Mouse (Mus musculus) intestine, embryonic 16.5 days (tissue): Measurements from ENCODE around the gene Sobp. TPM values are rescaled to one million over a fixed set of nuclear protein-coding genes. Genes with fewer than 3 reads are reported as not detected.

ENCODE experiments used
- ATAC-seq: fragments of 200-750 bp; cut with Nextera tagmentation; 2 replicates; pipeline ENCODE4 v1.8.0; 2017; ENCODE audit warnings: moderate TSS enrichment, moderate library complexity
- H3K27ac ChIP-seq: fragments of 300-500 bp; sonication (generic); 2 replicates; pipeline ENCODE4 v1.5.1; 2014; ENCODE audit warnings: mild to moderate bottlenecking, low read length
- H3K27me3 ChIP-seq: fragments of 300-500 bp; sonication (generic); replicated peaks from 2 replicates; pipeline ENCODE4 v1.6.1; 2014; ENCODE audit warnings: low read length, control low read depth, mixed read lengths; ENCODE audit not compliant: control insufficient read depth, insufficient read depth
- H3K36me3 ChIP-seq: fragments of 300-500 bp; sonication (generic); 2 replicates; pipeline ENCODE4 v1.6.1; 2014; ENCODE audit warnings: low read length, control low read depth; ENCODE audit not compliant: control insufficient read depth, insufficient read depth
- H3K4me1 ChIP-seq: fragments of 300-500 bp; sonication (generic); 2 replicates; pipeline ENCODE4 v1.6.1; 2014; ENCODE audit warnings: low read length, control low read depth, mixed read lengths; ENCODE audit not compliant: control insufficient read depth, insufficient read depth
- H3K4me2 ChIP-seq: fragments of 300-500 bp; sonication (generic); 2 replicates; pipeline ENCODE4 v1.6.1; 2014; ENCODE audit warnings: low read depth, low read length, control low read depth
- H3K4me3 ChIP-seq: fragments of 300-500 bp; sonication (generic); 2 replicates; pipeline ENCODE4 v1.5.1; 2014; ENCODE audit warnings: mild to moderate bottlenecking, low read length
- H3K9ac ChIP-seq: fragments of 300-500 bp; sonication (generic); 2 replicates; pipeline ENCODE4 v1.6.1; 2014; ENCODE audit warnings: low read depth, low read length
- H3K9me3 ChIP-seq: fragments of 300-500 bp; sonication (generic); 2 replicates; pipeline ENCODE4 v1.6.1; 2016; ENCODE audit warnings: low read length, control low read depth; ENCODE audit not compliant: control insufficient read depth
- WGBS: fragments of 180-500 bp; shearing (Covaris S2); extraction: QIAGEN DNeasy Blood & Tissue Kit; methylation state at CpG from one replicate; pipeline ENCODE4 v1.1.7; 2014; 5-methylcytosine and 5-hydroxymethylcytosine counted together
- polyA plus RNA-seq: library from polyadenylated mRNA; unstranded; fragments of >200 nt; fragmentation: Nextera tagmentation; extraction: Ambion mirVana; gene quantifications from 2 replicates; pipeline ENCODE4 v1.2.1, GENCODE M21; 2015

Sobp gene
- polyA plus RNA-seq, 1 experiment from 2014 or later: 0.46 TPM

GRCm38 (mm10) chr10:43100513-43100912, 73.8 kb downstream of the Sobp start:
- Histone ChIP-seq H3K9me3 (no peaks in the 10 kb centered on the region), H3K4me1 (no peaks in the 10 kb centered on the region), H3K4me3 (no peak overlapping the region), H3K36me3 (no peaks in the 10 kb centered on the region), H3K9ac (no peak overlapping the region), H3K27ac (no peak overlapping the region), H3K4me2 (no peak overlapping the region), H3K27me3 (no peaks in the 10 kb centered on the region)
- ATAC-seq: no peak
- 64% methylated on average over 5 of the region's 5 CpGs for WGBS

GRCm38 (mm10) chr10:43099229-43099628, 75.1 kb downstream of the Sobp start:
- 67% methylated on average over 6 of the region's 6 CpGs for WGBS
- H3K4me1 ChIP-seq: no peaks in the 10 kb centered on the region
- ATAC-seq: no peak
- no peak overlapping the region for H3K4me3 ChIP-seq
- H3K4me2 ChIP-seq: no peak overlapping the region
- no peaks in the 10 kb centered on the region for H3K27me3 ChIP-seq
- no peaks in the 10 kb centered on the region for H3K36me3 ChIP-seq
- H3K27ac ChIP-seq: no peak overlapping the region
- H3K9me3 ChIP-seq: no peaks in the 10 kb centered on the region
- no peak overlapping the region for H3K9ac ChIP-seq

GRCm38 (mm10) chr10:43097755-43098154, 76.6 kb downstream of the Sobp start:
- H3K9me3 ChIP-seq: no peaks in the 10 kb centered on the region
- no peak overlapping the region for H3K4me3 ChIP-seq
- no peak overlapping the region for H3K27ac ChIP-seq
- H3K4me1 ChIP-seq: no peaks in the 10 kb centered on the region
- ATAC-seq: no peak
- no peak overlapping the region for H3K9ac ChIP-seq
- H3K36me3 ChIP-seq: no peaks in the 10 kb centered on the region
- WGBS: 65% methylated on average over 8 of the region's 8 CpGs
- H3K4me2 ChIP-seq: no peak overlapping the region
- H3K27me3 ChIP-seq: no peaks in the 10 kb centered on the region

DNA sequence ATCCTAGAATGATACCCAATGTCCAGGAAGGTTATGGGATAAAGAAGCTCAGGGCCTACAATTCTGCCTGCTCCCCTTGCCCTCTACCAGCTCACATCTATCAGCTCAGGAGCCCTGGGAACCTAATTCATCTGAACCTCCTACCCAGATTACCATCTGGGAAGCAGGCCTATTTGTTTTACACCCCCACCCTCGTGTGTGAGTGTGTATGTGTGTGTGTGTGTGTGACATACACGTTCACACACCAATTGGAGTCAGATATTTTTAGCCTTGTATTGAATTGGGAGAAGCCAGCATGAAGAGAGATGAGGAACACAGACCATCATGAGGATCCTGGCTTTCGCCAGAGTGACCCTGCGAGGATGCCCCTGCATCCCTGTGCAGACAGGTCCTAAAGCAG, 77.7 kb downstream of the Sobp start:
- no peak overlapping the region for H3K9ac ChIP-seq
- no peak for ATAC-seq
- no peaks in the 10 kb centered on the region for H3K4me1 ChIP-seq
- no peaks in the 10 kb centered on the region for H3K9me3 ChIP-seq
- no peak overlapping the region for H3K4me3 ChIP-seq
- H3K27me3 ChIP-seq: no peaks in the 10 kb centered on the region
- 75% methylated on average over 4 of the region's 4 CpGs for WGBS
- H3K4me2 ChIP-seq: no peak overlapping the region
- H3K36me3 ChIP-seq: no peaks in the 10 kb centered on the region
- no peak overlapping the region for H3K27ac ChIP-seq

DNA sequence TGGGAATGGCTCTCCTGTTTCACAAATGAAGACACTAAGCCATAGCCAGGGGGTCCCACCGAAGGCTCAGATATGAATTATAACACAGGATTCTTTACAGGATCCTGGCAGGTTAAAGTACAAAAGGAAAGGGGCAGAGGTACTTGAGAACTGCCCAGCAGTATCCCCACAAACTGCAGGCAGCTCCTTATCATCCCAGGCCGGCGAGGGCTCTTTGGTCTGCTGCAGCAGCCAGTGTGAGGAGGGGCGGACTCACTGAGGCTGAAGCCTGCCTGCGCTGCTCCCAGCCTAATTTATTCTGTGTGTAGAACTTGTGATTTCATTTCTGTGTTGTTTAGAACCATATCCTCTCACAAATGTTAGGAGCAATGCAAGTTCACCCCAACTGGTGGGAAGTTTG, 79.8 kb downstream of the Sobp start:
- 49% methylated on average over 5 of the region's 5 CpGs for WGBS
- Histone ChIP-seq H3K4me2 (no peak overlapping the region), H3K4me3 (no peak overlapping the region), H3K9me3 (no peaks in the 10 kb centered on the region), H3K9ac (no peak overlapping the region), H3K4me1 (no peaks in the 10 kb centered on the region), H3K27me3 (no peaks in the 10 kb centered on the region), H3K36me3 (no peaks in the 10 kb centered on the region), H3K27ac (no peak overlapping the region)
- no peak for ATAC-seq

DNA sequence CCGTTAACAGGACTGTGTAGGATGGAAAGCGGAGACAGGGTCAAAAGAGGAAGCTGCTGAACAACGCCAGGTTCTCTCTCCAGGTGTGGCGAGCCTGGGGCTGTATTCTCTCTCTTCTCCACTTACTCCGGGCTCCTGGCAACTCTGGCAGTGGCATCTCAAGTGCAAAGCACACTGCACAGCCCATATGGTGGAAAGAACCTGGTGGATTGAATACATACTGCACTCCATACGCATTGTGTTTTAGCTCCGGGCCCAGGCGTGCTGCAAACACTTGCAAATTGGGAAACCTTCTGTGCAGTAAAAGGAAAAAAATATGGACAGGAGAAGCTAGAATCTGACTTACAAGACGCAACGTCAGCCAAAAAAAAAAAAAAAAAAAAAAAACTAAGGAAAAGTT, 80.9 kb downstream of the Sobp start:
- 83% methylated on average over 10 of the region's 10 CpGs for WGBS
- no peak overlapping the region for H3K27ac ChIP-seq
- H3K9me3 ChIP-seq: no peaks in the 10 kb centered on the region
- ATAC-seq: no peak
- H3K27me3 ChIP-seq: no peaks in the 10 kb centered on the region
- H3K4me1 ChIP-seq: no peaks in the 10 kb centered on the region
- no peak overlapping the region for H3K9ac ChIP-seq
- H3K36me3 ChIP-seq: no peaks in the 10 kb centered on the region
- H3K4me3 ChIP-seq: no peak overlapping the region
- H3K4me2 ChIP-seq: no peak overlapping the region

GRCm38 (mm10) chr10:43090040-43090439, 84.3 kb downstream of the Sobp start:
- Histone ChIP-seq H3K4me3 (no peak overlapping the region), H3K9me3 (no peaks in the 10 kb centered on the region), H3K4me2 (no peak overlapping the region), H3K36me3 (no peaks in the 10 kb centered on the region), H3K4me1 (no peaks in the 10 kb centered on the region), H3K27me3 (no peaks in the 10 kb centered on the region), H3K27ac (no peak overlapping the region), H3K9ac (no peak overlapping the region)
- no peak for ATAC-seq
- 48% methylated on average over 3 of the region's 3 CpGs for WGBS

GRCm38 (mm10) chr10:43087421-43087820, 86.9 kb downstream of the Sobp start:
- Histone ChIP-seq H3K9ac (no peak overlapping the region), H3K27ac (no peak overlapping the region), H3K4me1 (no peaks in the 10 kb centered on the region), H3K9me3 (no peaks in the 10 kb centered on the region), H3K36me3 (no peaks in the 10 kb centered on the region), H3K4me3 (no peak overlapping the region), H3K27me3 (no peaks in the 10 kb centered on the region), H3K4me2 (no peak overlapping the region)
- no peak for ATAC-seq
- WGBS: 59% methylated on average over 2 of the region's 2 CpGs

DNA sequence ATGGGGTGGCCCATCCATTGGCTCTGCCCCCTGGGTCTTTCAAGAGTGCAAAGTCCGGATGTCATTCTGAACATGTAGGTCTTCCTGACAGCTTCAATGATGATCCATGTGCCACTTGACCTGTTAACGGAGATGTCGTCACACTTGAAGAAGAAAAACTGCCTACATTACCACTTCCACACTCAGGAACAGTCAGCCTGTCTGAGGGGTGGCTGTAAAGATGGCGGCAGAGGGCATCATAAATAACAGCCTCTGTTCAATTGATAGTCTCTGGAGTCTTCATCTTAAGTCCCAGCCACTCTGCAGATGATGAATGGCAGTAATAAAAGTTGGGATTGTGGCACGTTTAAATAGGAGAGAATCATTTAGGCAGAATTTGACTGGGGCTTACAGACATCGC, 87.4 kb downstream of the Sobp start:
- ATAC-seq: no peak
- H3K27ac ChIP-seq: no peak overlapping the region
- H3K36me3 ChIP-seq: no peaks in the 10 kb centered on the region
- no peak overlapping the region for H3K4me2 ChIP-seq
- H3K27me3 ChIP-seq: no peaks in the 10 kb centered on the region
- no peak overlapping the region for H3K9ac ChIP-seq
- WGBS: 66% methylated on average over 6 of the region's 6 CpGs
- H3K4me3 ChIP-seq: no peak overlapping the region
- no peaks in the 10 kb centered on the region for H3K9me3 ChIP-seq
- no peaks in the 10 kb centered on the region for H3K4me1 ChIP-seq

DNA sequence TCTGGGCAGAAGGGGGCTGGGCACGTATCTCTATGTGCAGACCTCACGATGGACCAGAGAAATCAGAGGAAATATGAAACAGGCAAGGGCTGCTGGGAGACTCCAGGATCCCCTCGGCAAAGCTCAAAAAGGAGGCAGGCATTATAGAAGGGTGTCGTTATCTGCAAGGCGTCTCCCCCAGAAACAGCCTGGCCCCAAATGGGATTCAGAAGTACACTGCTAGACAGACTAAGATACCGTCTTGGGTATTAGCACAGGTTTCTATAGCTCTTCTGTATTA, 90.3 kb downstream of the Sobp start:
- no peak overlapping the region for H3K9ac ChIP-seq
- no peaks in the 10 kb centered on the region for H3K9me3 ChIP-seq
- 61% methylated on average over 6 of the region's 6 CpGs for WGBS
- no peaks in the 10 kb centered on the region for H3K27me3 ChIP-seq
- no peaks in the 10 kb centered on the region for H3K36me3 ChIP-seq
- H3K4me3 ChIP-seq: no peak overlapping the region
- no peak overlapping the region for H3K4me2 ChIP-seq
- no peak overlapping the region for H3K27ac ChIP-seq
- ATAC-seq: no peak
- no peaks in the 10 kb centered on the region for H3K4me1 ChIP-seq
